Mouse (Mus musculus) liver, postnatal 0 days (tissue): ENCODE results near the gene F2rl1. TPM values are rescaled to one million over a fixed set of nuclear protein-coding genes. Genes with fewer than 3 reads are reported as not detected.

Source experiments
- ATAC-seq: fragments of 200-750 bp; cut with Nextera tagmentation; 2 replicates; pipeline ENCODE4 v1.8.0; 2017; ENCODE audit warnings: mild to moderate bottlenecking, moderate library complexity
- DNase-seq: peaks from one replicate; pipeline ENCODE4 v3.0.0-alpha.2; 2016
- H3K27ac ChIP-seq: fragments of 300-500 bp; sonication (generic); 2 replicates; pipeline ENCODE4 v1.5.1; 2014; ENCODE audit warnings: antibody characterized with exemption, moderate library complexity, mild to moderate bottlenecking, low read depth
- H3K27me3 ChIP-seq: fragments of 300-500 bp; sonication (generic); 2 replicates; pipeline ENCODE4 v1.6.1; 2014; ENCODE audit warnings: low read length, control low read depth, mixed read lengths; ENCODE audit not compliant: insufficient read depth
- H3K36me3 ChIP-seq: fragments of 300-500 bp; sonication (generic); replicated peaks from 2 replicates; pipeline ENCODE4 v1.6.1; 2014; ENCODE audit warnings: mild to moderate bottlenecking, control low read depth, low read length, moderate library complexity, mixed read lengths; ENCODE audit not compliant: insufficient read depth
- H3K4me1 ChIP-seq: fragments of 300-500 bp; sonication (generic); 2 replicates; pipeline ENCODE4 v1.6.1; 2014; ENCODE audit warnings: antibody characterized with exemption, mild to moderate bottlenecking, control low read depth; ENCODE audit not compliant: insufficient read depth
- H3K4me2 ChIP-seq: fragments of 300-500 bp; sonication (generic); 2 replicates; pipeline ENCODE4 v1.6.1; 2014; ENCODE audit warnings: low read depth, mild to moderate bottlenecking, low read length, moderate library complexity, mixed read lengths
- H3K4me3 ChIP-seq: fragments of 300-500 bp; sonication (generic); 2 replicates; pipeline ENCODE4 v1.5.1; 2014; ENCODE audit warnings: low read depth, low read length
- H3K9ac ChIP-seq: fragments of 300-500 bp; sonication (generic); replicated peaks from 2 replicates; pipeline ENCODE4 v1.6.1; 2014; ENCODE audit warnings: mild to moderate bottlenecking, moderate library complexity
- H3K9me3 ChIP-seq: fragments of 300-500 bp; sonication (generic); 2 replicates; pipeline ENCODE4 v1.6.1; 2016; ENCODE audit warnings: mild to moderate bottlenecking, control low read depth, low read length, mixed read lengths
- CTCF ChIP-seq: sonication (generic); IDR thresholded peaks from 2 replicates; pipeline ENCODE4 v1.5.1; 2016; ENCODE audit warnings: antibody characterized with exemption, low read depth
- EP300 ChIP-seq: IDR thresholded peaks from 2 replicates; pipeline ENCODE4 v1.6.1; 2016; ENCODE audit warnings: antibody characterized with exemption, low read depth, mild to moderate bottlenecking
- WGBS: fragments of 180-500 bp; shearing (Covaris S2); extraction: QIAGEN DNeasy Blood & Tissue Kit; methylation state at CpG from one replicate; pipeline ENCODE4 v1.1.7; 2014; ENCODE audit not compliant: insufficient replicate concordance; 5-methylcytosine and 5-hydroxymethylcytosine counted together
- polyA plus RNA-seq: library from polyadenylated mRNA; unstranded; fragments of >200 nt; fragmentation: Nextera tagmentation; extraction: Ambion mirVana; gene quantifications from 2 replicates; pipeline ENCODE4 v1.2.1, GENCODE M21; 2015

F2rl1 gene
- polyA plus RNA-seq, 1 experiment from 2014 or later: 0.31 TPM

- no peak overlapping the region for H3K27ac ChIP-seq
- no peaks in the 10 kb centered on the region for H3K27me3 ChIP-seq
- H3K9ac ChIP-seq: no peak overlapping the region
- 63% methylated on average over 2 of the region's 2 CpGs for WGBS
- no peaks in the 10 kb centered on the region for H3K9me3 ChIP-seq
- no peaks in the 10 kb centered on the region for H3K36me3 ChIP-seq
- no peak for ATAC-seq
- H3K4me1 ChIP-seq: peaks cover under 1% of the 10 kb centered on the region
- H3K4me2 ChIP-seq: no peak overlapping the region
- H3K4me3 ChIP-seq: no peak overlapping the region
- peak; percentile 40 for DNase-seq
- TF ChIP-seq CTCF (peak; percentile 68), EP300 (no peak)
Measured at GRCm38 (mm10) chr13:95470970-95471369, 54.1 kb downstream of the F2rl1 start.

Other genes starting within 250 kb of the F2rl1 start
- gene Zbed3, start 201.6 kb downstream of the F2rl1 start, polyA plus RNA-seq: 5.7 and 6.7 TPM in 2 replicates
- 11.7 TPM in 2 replicates for gene Aggf1, start 149.9 kb downstream of the F2rl1 start, polyA plus RNA-seq
- gene Crhbp, start 80.3 kb downstream of the F2rl1 start, polyA plus RNA-seq: 0.11 and 0.18 TPM in 2 replicates
- gene S100z, start 46.5 kb downstream of the F2rl1 start, polyA plus RNA-seq: not detected in 2 replicates
- 25.5 and 28.6 TPM in 2 replicates for gene F2r, start 93.3 kb upstream of the F2rl1 start, polyA plus RNA-seq
- gene F2rl2, start 171.6 kb upstream of the F2rl1 start, polyA plus RNA-seq: 10.7 and 13.0 TPM in 2 replicates